Mouse (Mus musculus) intestine, embryonic 16.5 days (tissue): ENCODE data around the gene Vmn1r35. TPM values are rescaled to one million over a fixed set of nuclear protein-coding genes. Genes with fewer than 3 reads are reported as not detected.
"Not testable (repeated sequence)": the region's sequence is repeated elsewhere in the genome, so short reads cannot be mapped to it uniquely, and the experiment has no call there.

Experiments
- ATAC-seq: fragments of 200-750 bp; cut with Nextera tagmentation; 2 replicates; pipeline ENCODE4 v1.8.0; 2017; ENCODE audit warnings: moderate TSS enrichment, moderate library complexity
- H3K27ac ChIP-seq: fragments of 300-500 bp; sonication (generic); 2 replicates; pipeline ENCODE4 v1.5.1; 2014; ENCODE audit warnings: mild to moderate bottlenecking, low read length
- H3K27me3 ChIP-seq: fragments of 300-500 bp; sonication (generic); replicated peaks from 2 replicates; pipeline ENCODE4 v1.6.1; 2014; ENCODE audit warnings: low read length, control low read depth, mixed read lengths; ENCODE audit not compliant: control insufficient read depth, insufficient read depth
- H3K36me3 ChIP-seq: fragments of 300-500 bp; sonication (generic); 2 replicates; pipeline ENCODE4 v1.6.1; 2014; ENCODE audit warnings: low read length, control low read depth; ENCODE audit not compliant: control insufficient read depth, insufficient read depth
- H3K4me1 ChIP-seq: fragments of 300-500 bp; sonication (generic); 2 replicates; pipeline ENCODE4 v1.6.1; 2014; ENCODE audit warnings: low read length, control low read depth, mixed read lengths; ENCODE audit not compliant: control insufficient read depth, insufficient read depth
- H3K4me2 ChIP-seq: fragments of 300-500 bp; sonication (generic); 2 replicates; pipeline ENCODE4 v1.6.1; 2014; ENCODE audit warnings: low read depth, low read length, control low read depth
- H3K4me3 ChIP-seq: fragments of 300-500 bp; sonication (generic); 2 replicates; pipeline ENCODE4 v1.5.1; 2014; ENCODE audit warnings: mild to moderate bottlenecking, low read length
- H3K9ac ChIP-seq: fragments of 300-500 bp; sonication (generic); 2 replicates; pipeline ENCODE4 v1.6.1; 2014; ENCODE audit warnings: low read depth, low read length
- H3K9me3 ChIP-seq: fragments of 300-500 bp; sonication (generic); 2 replicates; pipeline ENCODE4 v1.6.1; 2016; ENCODE audit warnings: low read length, control low read depth; ENCODE audit not compliant: control insufficient read depth
- WGBS: fragments of 180-500 bp; shearing (Covaris S2); extraction: QIAGEN DNeasy Blood & Tissue Kit; methylation state at CpG from one replicate; pipeline ENCODE4 v1.1.7; 2014; 5-methylcytosine and 5-hydroxymethylcytosine counted together
- polyA plus RNA-seq: library from polyadenylated mRNA; unstranded; fragments of >200 nt; fragmentation: Nextera tagmentation; extraction: Ambion mirVana; gene quantifications from 2 replicates; pipeline ENCODE4 v1.2.1, GENCODE M21; 2015

Gene Vmn1r35
- polyA plus RNA-seq = not detected in 2 replicates

GRCm38 (mm10) chr6:66685806-66686205, at the start of gene Vmn1r35:
TSS of gene Vmn1r35 (minus strand) at chr6:66685906.
- no peak within 1 kb of the TSS for H3K4me3 ChIP-seq
- H3K36me3 ChIP-seq = no peaks in the 10 kb centered on the region
- 82% methylated on average over 3 of the region's 3 CpGs for WGBS
- ATAC-seq = no peak
- no peak within 1 kb of the TSS for H3K27ac ChIP-seq
- no peak within 1 kb of the TSS for H3K9ac ChIP-seq
- no peaks in the 10 kb centered on the region for H3K4me1 ChIP-seq
- no peaks in the 10 kb centered on the region for H3K27me3 ChIP-seq
- H3K4me2 ChIP-seq = no peak within 1 kb of the TSS
- no peaks in the 10 kb centered on the region for H3K9me3 ChIP-seq

GRCm38 (mm10) chr6:66729082-66729481, 43.4 kb upstream of the Vmn1r35 start, which contains the start of gene Vmn1r37:
TSS of gene Vmn1r37 (plus strand) at chr6:66729382.
- H3K4me2 ChIP-seq, ATAC-seq, H3K36me3 ChIP-seq, H3K4me3 ChIP-seq, H3K27me3 ChIP-seq, H3K4me1 ChIP-seq, H3K9me3 ChIP-seq, H3K27ac ChIP-seq, H3K9ac ChIP-seq: not testable (repeated sequence)

GRCm38 (mm10) chr6:66719068-66719467, 33.4 kb upstream of the Vmn1r35 start, which contains the start of gene Vmn1r36:
TSS of gene Vmn1r36 (minus strand) at chr6:66719168.
- not testable (repeated sequence) for H3K4me1 ChIP-seq, H3K27ac ChIP-seq, H3K36me3 ChIP-seq, H3K4me3 ChIP-seq, H3K9me3 ChIP-seq, H3K27me3 ChIP-seq, ATAC-seq, H3K4me2 ChIP-seq, H3K9ac ChIP-seq
- WGBS = 63% methylated on average over 2 of the region's 2 CpGs

- H3K4me2 ChIP-seq = no peak overlapping the region
- ATAC-seq = no peak
- WGBS = 77% methylated on average over 3 of the region's 3 CpGs
- no peak overlapping the region for H3K4me3 ChIP-seq
- no peak overlapping the region for H3K27ac ChIP-seq
- H3K9ac ChIP-seq = no peak overlapping the region
- no peaks in the 10 kb centered on the region for H3K4me1 ChIP-seq
- H3K9me3 ChIP-seq = no peaks in the 10 kb centered on the region
- H3K27me3 ChIP-seq = no peaks in the 10 kb centered on the region
- no peaks in the 10 kb centered on the region for H3K36me3 ChIP-seq
Measured at GRCm38 (mm10) chr6:66713854-66714253, 28.1 kb upstream of the Vmn1r35 start.

- H3K4me2 ChIP-seq = no peak overlapping the region
- no peak for ATAC-seq
- no peaks in the 10 kb centered on the region for H3K9me3 ChIP-seq
- no peaks in the 10 kb centered on the region for H3K27me3 ChIP-seq
- H3K4me1 ChIP-seq = no peaks in the 10 kb centered on the region
- H3K9ac ChIP-seq = no peak overlapping the region
- H3K27ac ChIP-seq = no peak overlapping the region
- H3K36me3 ChIP-seq = no peaks in the 10 kb centered on the region
- H3K4me3 ChIP-seq = no peak overlapping the region
Measured at GRCm38 (mm10) chr6:66708901-66709300, 23.2 kb upstream of the Vmn1r35 start.

GRCm38 (mm10) chr6:66643779-66644178, 41.9 kb downstream of the Vmn1r35 start, which contains the start of gene Vmn1r34:
TSS of gene Vmn1r34 (minus strand) at chr6:66643879.
- Histone ChIP-seq H3K4me2 (no peak within 1 kb of the TSS), H3K36me3 (no peaks in the 10 kb centered on the region), H3K4me1 (no peaks in the 10 kb centered on the region), H3K27me3 (no peaks in the 10 kb centered on the region), H3K27ac (no peak within 1 kb of the TSS), H3K9ac (no peak within 1 kb of the TSS), H3K4me3 (no peak within 1 kb of the TSS), H3K9me3 (no peaks in the 10 kb centered on the region)
- 83% methylated on average over 1 of the region's 1 CpGs for WGBS
- no peak for ATAC-seq

Other genes starting within 250 kb of the Vmn1r35 start
- 69.2 and 84.4 TPM in 2 replicates for gene Mad2l1, start 150.5 kb downstream of the Vmn1r35 start, polyA plus RNA-seq
- 0.09 TPM in 1 of 2 replicates, not detected in the other for gene Vmn1r32, start 125.8 kb downstream of the Vmn1r35 start, polyA plus RNA-seq
- gene Vmn1r33, start 67.6 kb downstream of the Vmn1r35 start, polyA plus RNA-seq = not detected in 2 replicates
- not detected in 2 replicates for gene Vmn1r34, start 42.0 kb downstream of the Vmn1r35 start, polyA plus RNA-seq
- gene Vmn1r36, start 33.3 kb upstream of the Vmn1r35 start, polyA plus RNA-seq = not detected in 2 replicates
- not detected in 2 replicates for gene Vmn1r37, start 43.5 kb upstream of the Vmn1r35 start, polyA plus RNA-seq
- not detected in 2 replicates for gene Vmn1r38, start 96.7 kb upstream of the Vmn1r35 start, polyA plus RNA-seq
- not detected in 2 replicates for gene Vmn1r39, start 124.7 kb upstream of the Vmn1r35 start, polyA plus RNA-seq
- gene Gng12, start 210.5 kb upstream of the Vmn1r35 start, polyA plus RNA-seq = 165 and 186 TPM in 2 replicates